Mouse (Mus musculus): Measurements from ENCODE around the gene Arhgap29.
A peak's percentile ranks its signal among the peaks of the same experiment; 100 is the strongest.

Arhgap29 gene

DNA sequence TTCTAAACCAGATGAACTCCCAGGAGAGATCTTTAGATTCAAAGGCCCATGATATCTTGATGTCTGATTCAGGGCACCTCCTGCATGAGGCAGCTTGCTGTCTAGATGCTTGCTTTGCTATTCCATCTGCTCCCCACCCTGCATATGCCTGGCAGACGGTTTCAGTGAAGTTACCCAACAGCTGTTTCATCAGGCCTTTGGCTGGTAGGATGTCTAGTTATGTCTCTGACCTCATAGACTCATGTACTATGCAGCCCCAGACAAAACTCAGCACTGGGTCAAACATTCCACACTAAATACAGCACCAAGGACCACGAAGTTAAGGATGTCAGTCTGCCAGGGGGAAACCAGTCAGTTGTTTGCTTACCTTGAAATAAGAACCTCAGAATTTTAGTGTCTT, 6.4 kb upstream of the Arhgap29 start:
- DNase-seq = no peak

DNA sequence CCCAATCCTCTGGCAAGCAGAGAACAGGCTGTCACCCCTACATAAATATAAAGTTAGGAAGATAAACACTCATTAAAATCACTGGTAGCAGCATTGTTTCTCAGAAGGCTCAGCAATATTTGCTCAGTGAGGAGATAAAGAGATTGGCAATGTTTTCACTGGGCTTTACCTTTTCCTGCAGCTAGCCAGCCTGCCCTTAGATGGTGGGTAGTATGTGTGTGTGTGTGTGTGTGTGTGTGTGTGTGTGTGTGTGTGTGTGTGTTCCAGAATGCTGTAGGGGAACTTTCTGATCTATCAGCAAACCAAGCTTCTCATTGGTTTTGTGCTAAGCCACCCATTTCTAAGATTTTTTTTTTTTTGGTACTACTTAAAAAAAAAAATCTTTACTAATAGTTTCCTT, 5.6 kb upstream of the Arhgap29 start:
- no peak for DNase-seq

DNA sequence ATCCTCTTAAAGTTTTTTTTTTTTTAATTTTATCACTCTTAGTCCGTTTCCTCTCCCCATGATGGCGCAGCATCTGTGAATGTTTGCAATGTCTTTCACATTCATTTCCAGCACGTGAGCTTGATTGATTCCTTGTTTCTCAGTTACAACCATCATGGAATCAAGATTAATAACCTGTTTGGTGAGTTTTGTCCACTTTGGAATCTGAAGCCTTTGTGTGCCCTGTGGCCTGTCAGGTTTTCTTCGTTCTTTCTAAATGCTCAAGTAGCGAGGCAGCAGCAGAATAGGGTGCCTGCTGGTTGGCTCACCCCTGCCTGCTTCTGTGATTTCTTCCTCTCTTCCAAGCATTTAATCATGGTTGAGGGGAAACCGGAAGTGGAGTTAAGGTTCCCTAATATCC, 2.2 kb upstream of the Arhgap29 start:
- DNase-seq = no peak

DNA sequence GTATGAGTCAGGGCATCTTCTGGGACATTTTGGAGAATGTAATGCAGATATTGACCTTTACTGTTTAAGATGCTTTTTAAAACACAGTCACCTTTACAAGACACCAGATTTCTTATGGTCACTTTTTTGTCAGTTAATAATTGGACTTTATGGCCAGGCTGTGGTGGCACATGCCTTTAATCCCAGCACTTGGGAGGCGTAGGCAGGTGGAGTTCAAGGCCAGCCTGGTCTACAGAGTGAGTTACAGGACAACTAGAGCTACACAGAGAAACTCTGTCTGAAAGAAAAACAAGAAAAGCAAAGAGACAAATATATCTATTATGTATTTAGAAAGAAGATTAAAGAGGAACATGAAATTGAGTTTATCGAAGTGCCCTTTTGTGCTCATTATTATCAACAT, 1.2 kb upstream of the Arhgap29 start:
- DNase-seq = no peak

DNA sequence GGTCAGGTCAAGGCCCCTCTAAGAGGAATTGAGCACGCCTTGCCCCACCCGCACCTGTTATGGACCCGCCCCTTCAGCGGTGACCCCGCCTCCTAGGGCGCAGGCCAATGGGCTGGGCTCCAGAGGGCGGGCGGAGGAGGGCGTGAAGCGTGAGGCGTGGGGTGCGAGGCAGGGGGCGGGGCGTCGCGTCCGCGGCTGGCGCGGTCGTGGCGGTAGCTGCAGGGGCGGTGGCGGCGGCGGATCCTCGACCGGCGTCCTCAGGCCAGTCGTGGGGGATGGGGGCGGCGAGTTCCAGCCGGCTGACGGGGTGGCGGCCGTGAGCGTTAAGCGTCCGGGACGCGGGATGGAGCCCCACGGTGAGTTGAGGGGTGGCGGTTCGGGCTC, 700 bp downstream of the Arhgap29 start:
- peak; percentile 32 for DNase-seq

DNA sequence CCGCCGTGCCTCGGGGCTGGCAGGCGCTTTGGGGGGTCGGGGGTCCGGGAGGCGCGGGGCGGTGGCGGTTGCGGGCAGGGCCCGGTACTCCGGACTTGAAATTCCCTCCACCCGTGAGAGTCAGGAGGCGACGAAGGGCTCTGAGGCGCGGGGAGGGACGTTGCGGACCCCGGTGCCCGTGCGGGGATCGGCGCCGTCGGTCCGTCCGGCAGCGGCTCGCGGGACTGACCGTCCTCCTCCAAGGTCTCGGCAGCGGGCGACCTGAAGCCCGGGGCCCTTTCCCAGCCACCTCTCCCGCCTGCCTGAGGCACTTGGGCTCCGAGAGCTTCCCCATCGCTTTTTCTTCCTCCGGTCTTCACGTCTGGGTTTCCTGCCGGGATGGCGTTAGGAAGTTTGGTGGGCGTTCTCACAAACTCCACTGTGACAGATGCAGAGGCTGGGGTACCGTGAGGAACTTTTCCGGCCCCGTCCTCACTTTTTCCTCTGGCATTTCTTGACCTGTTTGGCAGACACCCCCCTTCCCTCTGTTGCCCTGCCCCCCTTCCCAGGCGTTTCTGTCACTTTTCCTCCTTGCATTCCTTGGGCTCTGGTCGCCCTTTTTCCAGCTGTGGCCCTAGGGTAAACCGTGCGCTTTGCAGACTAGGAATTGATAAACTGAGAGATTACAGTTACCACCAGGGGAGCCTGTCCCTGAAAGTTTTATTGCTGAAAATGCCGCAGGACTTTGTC, 1.3 kb downstream of the Arhgap29 start:
- DNase-seq = no peak

DNA sequence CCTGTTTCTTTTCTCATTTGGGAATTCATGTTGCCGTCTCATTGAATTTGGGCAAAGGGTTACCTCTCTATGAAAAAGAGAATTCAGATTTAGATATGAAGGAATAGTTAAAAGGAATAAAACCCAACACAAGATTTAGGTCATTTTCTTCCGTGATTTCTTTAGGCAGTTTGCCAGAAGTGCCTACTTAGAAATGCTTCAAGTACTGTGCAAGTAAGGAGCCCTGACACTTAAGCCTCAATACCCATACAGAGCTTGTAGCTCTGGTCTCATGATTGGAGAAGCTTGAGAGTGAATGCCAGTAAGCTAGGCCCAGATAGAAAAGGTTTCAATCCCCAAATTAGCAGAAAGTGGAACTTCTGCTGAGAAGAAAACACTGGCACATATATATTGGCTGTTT, 2.1 kb downstream of the Arhgap29 start:
- DNase-seq = no peak

DNA sequence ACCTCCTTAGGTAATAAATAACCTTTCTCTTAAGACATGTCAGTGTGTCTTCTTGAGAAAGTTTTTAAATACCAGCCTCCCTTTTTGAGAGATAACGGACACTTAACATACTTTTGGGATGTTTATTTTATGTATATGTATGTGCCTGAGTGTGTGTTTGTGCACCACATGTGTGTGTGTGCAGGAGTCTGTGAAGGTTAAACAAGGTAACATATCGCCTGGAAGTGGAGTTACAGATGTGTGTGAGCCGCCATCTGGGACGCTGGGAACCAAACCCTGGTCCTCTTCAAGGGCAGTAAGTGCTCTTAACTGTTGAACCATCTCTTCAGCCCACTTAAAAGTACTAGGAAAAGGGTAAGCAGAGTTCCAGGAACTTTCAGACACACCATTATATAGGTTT, 3.2 kb downstream of the Arhgap29 start:
- no peak for DNase-seq

DNA sequence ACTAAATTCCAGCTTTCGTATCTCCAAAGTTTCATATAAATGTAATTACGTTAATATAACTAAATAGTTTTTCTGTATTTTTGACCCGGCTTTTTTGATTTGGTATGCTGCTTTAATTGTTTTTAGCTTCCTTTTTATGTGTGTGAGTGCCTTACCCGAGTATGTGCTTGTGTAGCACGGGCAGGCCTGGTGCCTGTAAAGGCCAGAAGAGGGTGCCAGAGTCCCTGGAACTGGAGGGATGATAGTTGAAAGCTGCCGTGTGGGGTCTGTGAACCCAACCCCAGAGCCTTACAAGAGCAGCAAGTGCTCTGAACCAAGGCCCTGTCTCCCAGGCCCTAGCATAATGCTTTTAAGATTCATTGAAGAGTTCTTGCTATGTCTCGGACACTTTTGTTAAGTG, 4.4 kb downstream of the Arhgap29 start:
- DNase-seq = no peak

DNA sequence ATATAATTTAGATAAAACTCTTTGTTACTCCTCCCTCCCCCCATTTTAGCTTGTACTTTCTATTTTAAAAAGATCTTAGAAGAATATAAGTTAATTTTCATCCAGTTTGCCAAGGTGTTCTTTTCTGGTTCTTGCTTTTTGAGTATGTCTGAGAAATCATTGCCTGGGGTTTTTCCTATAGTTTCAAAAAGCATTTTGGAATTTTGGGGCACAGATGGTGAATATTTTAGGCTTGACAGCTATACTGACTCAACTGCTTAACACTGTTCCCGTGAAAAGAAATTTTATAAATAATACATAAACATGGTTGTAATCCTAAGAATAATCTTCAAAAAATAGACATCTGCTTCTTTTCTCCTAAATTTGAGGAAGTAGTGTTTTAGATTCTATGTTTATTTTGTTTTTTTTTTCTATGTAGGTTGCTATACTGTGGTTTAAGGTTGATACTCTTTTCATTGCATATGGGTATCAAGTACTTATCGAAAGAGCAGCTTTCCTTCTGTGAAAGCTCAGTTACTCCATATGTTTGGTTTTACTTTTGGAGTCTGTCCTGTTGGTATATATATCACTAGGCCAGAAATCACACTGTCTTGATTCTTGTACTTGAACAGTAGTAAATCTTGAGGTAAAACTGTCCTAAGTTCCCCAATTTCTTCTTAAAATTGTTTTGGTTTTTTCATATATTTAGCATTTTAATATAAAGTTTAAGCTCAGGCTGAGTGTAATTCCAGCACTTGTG, 5.4 kb downstream of the Arhgap29 start:
- no peak for DNase-seq

DNA sequence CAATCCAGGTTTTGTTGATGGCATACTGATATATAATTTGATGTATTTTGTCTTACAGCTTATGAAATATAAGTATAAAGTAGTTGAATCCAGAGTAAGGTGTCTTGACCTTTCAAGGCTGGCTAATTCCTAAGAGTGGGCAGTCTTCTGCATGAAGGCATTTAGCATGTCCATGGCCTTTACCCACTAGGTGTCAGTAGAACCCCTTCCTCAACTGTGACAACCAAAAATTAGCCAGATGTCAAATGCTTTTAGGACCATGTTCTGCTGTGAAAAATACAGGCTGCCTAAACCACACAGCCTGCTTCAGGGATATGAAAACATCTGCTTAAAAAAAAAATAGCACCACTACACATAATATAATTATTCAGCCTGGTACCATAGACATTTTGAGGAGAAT, 11.8 kb downstream of the Arhgap29 start:
- DNase-seq = no peak

DNA sequence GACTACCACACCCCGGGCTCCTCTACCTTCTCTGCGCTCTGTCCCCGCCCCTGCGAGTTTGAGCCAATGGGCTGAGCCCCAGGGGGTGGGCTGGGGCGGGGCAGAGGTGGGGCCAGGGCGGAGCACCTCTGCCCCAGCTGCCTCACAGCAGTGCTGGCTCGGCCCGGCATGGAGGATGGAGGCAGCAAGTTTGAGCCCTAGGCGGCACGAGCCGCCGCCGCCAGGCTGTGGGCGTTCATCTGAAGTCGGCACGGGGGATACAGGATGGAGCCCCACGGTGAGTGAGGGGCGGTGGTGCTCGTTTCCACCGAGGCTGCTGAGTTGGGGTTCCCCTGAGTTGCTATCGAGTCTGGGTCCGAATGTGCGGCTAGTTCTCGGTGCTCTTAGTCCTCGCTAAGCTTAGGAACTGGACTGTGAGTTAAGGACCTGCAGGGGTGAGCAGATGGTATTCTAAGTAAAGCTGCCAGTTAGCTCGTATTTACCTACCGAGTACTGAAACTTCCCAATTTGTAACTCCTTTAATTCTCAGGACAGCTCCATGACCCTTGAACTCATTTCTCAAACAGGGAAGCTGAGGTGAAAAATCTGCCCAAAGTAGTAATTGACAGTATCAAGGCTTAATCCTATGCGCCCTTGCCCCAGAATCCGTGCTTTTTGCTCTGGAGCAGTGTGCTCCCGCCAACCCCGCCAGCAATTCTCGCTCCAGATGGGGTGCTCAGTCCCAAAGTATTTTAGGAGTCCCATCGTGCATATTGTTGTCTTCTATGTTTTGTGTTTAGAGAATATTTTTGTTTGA, 15.5 kb downstream of the Arhgap29 start:
- DNase-seq = peak; percentile 46

DNA sequence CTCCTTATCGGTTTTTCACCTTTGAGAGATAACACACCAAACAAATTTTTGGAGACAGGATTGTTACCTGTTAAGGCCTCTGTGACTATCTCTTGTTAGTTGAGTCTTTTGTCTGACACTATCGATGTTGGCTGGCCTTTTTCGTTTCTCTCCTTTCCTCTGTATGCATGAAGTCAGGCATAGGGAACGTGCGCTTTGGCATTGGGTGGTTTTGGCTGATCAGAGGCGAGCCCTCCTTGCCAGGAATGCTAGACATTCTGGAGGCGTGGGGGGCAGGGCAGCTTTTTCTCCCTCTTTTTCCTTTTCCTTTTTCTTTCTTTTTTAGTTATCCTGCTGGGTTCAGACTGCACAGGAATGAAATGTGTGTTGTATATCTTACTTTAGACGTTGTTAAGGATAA, 16.3 kb downstream of the Arhgap29 start:
- no peak for DNase-seq

DNA sequence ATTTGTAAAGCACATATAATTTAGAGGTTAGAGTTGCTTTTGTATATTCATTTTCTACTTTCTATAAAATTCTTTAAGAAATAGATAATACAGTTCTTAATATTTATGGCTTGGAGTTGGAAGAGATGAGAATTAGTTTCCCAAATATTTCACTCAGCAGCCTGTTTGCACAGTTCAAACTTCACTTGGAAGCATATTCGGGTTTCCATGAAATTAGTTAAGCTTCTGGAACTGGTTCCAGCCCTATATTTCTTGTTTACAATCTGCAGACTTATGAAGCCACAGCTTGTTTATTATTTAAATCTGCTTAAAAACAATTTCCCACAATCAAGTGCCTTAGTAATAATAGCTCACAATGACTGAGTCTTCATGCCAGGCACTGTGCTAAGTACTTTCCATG, 17.1 kb downstream of the Arhgap29 start:
- DNase-seq = no peak

DNA sequence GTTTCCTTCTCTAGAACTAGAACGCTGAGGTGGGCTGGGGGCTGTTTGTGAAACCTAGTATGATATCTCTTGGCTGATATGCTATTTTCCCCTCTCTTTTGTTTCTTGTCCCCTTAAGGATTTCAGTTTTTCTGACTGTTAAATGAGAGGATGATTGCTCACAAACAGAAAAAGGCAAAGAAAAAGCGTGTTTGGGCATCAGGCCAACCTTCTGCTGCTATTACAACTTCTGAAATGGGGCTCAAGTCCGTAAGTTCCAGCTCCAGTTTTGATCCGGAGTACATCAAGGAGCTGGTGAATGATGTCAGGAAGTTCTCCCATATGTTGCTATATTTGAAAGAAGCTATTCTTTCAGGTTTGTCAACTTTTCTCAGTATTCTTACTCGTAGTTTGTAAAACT, 21.4 kb downstream of the Arhgap29 start:
- no peak for DNase-seq

DNA sequence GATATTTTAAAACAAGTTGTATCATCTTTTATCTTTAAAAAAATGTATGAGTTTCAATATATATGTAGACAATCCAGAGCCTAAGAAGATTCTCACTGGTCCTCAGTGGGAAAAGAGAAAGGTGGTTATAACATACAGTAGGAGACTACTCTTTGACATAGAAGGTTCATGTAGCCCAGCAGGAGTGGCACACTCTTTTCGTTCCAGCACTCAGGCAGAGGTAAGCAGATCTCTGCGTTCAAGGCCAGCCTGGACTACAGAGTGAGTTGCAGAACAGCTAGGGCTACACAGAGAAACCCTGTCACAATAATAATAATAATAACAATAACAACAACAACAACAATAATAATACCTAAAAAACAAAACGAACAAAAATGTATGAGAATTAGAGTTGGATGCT, 23.0 kb downstream of the Arhgap29 start:
- no peak for DNase-seq

DNA sequence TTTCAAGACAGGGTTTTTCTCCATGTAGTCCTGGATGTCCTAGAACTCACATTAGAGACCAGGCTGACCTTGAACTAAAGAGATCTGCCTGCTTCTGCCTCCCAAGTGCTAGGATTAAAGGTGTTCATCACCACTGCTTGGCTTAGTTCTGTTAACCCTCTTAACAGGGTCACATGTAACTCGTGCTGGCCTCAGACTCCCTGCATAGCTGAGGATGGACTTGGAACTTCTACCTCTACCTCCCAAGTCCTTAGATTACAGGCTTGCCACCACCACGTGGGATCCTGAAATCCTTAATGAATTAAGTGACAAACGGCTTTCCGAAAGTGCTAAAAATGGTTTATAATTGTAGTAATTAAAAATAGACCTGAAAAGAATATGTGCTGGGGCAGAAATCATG, 29.0 kb downstream of the Arhgap29 start:
- no peak for DNase-seq

DNA sequence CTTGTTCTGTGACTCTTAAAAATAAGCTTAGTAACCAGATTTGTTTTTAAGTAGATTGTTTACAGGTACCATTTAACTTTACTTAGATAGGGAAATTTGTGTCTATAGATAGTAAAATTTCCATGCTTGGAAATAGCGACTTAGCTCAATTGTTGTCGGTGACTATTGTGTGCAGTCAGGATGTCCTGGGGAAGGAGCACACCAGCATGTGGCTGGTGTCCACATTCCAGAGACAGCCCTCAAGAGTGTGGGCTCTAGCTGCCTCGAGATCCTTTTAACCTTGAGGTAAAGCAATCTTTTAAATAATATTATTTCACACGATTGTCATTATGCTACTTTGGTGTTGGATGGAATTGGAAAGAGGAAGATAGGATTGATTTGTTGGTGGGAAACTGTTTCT, 30.1 kb downstream of the Arhgap29 start:
- no peak for DNase-seq

DNA sequence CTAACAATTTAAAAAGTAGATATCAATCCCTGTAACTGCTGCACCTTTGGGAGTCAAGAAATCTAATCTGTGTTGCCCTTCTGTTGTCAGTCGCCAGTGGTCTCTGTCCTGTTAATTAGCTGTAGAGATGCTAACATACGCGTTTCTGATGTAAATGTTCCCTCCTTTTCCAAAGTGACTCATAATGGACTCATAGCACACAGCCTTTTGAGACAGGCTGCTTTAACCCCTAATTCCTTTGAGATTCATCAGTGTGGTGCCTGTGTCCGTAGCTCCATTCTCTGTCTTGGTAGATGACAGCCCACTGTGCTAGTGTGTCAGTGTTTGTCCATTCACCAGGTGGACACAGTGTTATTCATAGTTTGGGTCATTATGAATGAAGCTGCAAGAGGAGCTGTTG, 42.8 kb downstream of the Arhgap29 start:
- no peak for DNase-seq

DNA sequence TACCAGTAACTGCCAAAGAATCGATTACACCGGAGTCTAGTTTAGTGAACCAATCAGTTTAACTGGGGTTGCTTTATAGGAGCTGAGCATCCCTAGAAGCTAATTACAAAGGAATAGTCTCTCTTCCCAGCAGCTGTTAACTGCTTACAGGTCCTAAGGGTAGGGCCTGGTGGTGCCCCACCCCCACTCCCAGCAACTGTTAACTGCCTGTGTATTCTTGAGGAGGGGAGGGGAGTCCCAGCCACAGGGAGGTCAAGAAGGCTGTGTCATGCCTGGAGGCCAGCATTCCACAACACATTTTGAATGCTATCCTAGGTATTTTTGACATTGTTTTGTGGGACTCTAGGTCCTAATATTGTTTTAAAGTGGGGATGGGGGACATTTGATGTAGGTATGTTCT, 47.6 kb downstream of the Arhgap29 start:
- no peak for DNase-seq

DNA sequence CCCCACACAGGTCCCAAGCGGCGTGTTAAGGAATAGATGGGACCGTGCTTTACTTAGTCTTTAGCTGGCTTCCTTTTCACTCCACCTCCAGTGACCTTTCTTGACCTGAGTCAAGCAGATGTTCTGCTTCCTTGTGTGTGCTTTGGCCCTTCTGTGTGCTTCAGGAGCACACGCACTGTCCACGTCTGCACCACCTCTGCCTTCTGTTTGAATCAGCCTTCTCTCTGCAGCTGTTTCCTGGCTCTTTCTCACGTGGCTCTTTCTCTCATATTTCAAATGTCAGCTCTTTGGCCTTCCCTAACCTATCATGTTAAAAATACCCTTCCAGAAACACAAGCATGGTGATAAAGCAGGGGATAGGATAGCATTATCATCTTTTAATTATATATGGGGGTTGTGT, 49.2 kb downstream of the Arhgap29 start:
- DNase-seq = no peak

DNA sequence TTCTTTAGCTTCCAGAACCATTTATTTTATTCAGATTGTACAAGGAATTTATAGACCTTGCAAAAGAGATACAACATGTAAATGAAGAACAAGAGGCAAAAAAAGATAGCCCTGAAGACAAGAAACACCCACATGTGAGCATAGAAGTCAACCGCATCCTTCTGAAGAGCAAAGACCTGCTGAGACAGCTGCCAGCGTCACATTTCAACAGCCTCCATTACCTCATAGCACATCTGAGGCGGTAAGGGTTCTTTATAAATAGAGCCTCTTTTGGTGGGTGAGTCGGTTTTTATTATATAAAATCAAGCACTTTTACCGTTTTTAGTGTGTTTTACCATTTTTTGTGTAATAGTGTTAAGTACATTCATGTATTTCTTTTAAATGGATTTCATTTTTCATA, 57.5 kb downstream of the Arhgap29 start:
- no peak for DNase-seq

DNA sequence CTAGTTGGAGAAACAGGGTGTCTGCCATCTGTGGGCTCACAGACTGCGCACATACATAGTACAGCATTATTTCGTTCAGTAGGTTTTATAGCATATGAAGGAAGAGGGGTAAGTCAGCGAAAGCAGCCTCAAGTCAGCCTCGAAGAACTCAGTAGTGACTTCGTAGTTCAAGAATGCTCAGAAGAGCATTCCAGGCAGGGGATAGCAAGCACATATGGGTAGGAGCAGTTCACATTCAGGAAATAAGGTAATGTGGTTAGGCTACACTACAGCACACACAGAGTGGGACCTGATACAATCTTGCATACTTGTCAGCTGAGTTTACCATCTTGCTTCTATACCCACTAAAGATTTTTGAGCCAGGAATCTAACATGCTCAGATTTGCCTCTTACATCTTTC, 58.0 kb downstream of the Arhgap29 start:
- no peak for DNase-seq

DNA sequence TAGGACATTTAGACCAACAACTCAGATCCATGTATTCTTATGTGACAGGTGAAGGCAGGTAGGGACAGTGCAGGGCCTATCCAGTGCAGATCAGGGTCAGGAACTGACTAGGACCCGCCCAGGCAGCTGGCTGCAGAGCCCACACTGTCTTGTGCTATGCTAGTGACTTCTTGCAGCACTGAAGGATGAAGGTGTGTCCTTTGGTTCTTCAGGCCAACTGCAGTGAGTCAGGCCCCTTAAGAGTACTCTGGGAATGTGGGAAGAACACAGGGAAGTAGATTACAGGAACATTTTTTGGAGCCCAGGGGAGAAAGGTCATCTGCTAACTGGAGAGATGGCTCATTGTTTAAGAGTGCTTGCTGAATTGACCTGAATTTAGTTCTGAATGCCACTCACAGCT, 60.1 kb downstream of the Arhgap29 start:
- DNase-seq = no peak

All from cerebellum, adult 8-10 months (tissue).